Mouse (Mus musculus) thymus, adult 18-20 months (tissue): Measurements from ENCODE around the gene Serp2.

Experiments
- DNase-seq, 2 experiments: peaks; one replicate each; pipeline ENCODE4 v3.0.0; 2022; ENCODE audit warnings: mixed read lengths in 2 of 2

Serp2 gene

DNA sequence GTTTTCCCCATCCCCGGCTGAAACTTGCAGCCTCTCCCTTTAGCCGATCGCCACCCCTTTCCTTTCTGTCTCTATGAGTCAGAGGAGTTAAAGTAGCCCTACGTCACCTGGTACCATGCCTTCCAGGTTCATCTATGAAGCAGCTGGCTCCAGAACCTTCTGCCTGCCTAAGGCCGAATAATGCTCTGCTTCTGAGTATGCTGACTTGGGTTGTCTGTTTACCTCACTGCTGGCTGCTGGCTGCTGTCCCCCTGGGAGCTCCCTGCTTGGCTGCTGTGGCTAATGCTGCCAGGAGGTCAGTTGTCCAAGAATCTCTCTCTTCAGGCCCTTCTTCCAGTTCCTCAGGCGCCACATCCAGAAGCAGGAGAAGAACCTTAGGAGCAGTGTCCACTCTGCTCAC lies 30.2 kb downstream of the Serp2 start:
- DNase-seq: no peak

GRCm38 (mm10) chr14:76523344-76523743 lies 33.3 kb downstream of the Serp2 start:
- no peak for DNase-seq

GRCm38 (mm10) chr14:76521308-76521707 lies 35.4 kb downstream of the Serp2 start:
- no peak for DNase-seq

- DNase-seq: no peak
Observed at GRCm38 (mm10) chr14:76520606-76521005, 36.1 kb downstream of the Serp2 start.

DNA sequence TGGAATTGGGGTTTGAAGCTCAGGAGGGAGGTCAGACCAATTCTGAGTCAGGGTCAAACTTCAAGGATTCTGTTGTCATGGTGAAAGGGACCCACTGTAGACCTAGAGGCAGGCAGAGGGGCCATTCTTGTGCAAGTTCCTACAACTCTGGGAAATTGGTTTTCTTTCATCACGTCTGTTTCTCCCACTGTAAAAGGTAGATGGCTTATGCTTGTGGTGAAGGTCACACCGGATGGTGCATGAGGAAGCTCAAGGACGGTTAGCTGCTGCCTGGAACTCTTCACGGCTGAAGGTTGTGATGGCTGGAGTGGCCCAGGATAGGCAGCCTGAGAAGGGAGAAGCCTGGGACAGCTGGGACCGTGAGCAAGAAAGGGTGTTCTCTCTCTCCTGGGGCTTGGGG lies 38.5 kb downstream of the Serp2 start:
- no peak for DNase-seq

DNA sequence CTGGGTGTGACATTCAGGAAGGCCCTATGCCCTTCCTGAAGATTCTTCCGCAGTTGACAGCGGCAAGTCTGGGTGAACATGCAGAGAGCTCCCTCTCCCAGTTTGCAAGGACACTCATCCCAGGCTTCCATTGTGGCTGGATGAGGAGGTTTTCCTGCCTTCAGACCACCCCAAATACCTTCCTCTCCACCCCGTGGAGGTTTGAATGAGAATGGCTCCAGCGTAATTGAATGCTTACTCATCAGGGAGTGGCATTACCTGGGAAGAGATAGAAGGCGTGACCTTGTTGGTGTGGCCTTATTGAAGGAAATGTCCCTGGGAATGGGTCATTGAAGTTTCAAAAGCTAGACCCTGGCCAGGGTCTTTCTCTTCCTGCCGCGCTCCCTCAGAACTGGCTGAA lies 41.1 kb downstream of the Serp2 start:
- no peak for DNase-seq

- no peak for DNase-seq
Observed at GRCm38 (mm10) chr14:76514050-76514585, 42.6 kb downstream of the Serp2 start.

DNA sequence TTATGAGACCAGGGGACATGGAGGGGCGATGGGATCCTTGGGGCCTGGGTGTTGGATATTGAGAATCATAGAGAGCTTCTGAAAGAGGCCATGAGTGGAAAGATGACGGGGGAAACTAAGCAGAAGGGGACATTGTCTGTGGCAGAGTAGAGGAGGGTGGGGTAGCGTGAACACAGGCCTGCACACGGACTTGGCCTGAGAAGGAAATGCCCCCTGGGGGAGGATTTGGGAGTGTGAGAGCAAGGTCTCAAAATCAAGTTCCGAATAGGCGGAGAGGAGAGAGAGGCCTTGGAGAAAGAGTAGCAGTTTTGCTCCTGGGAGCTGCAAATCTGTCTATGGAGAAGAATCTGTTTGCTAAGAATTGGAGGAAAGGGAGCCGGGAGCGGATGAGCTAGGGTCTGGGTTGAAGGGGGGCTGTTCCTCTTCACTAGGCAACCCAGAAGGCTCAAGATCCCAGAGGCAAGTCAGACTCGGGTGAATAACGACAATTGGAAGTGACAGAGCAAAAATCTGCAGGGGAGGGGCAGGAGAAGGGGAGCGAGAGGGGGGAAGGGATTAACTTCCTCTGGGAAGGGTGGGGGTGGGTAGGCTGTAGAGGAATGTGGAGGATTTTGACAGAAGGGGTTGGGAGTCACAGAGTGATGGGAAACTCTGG lies 43.2 kb downstream of the Serp2 start:
- no peak for DNase-seq

GRCm38 (mm10) chr14:76511971-76512370 lies 44.7 kb downstream of the Serp2 start:
- DNase-seq: no peak

- no peak for DNase-seq
Observed at GRCm38 (mm10) chr14:76508701-76509100, 48.0 kb downstream of the Serp2 start.

GRCm38 (mm10) chr14:76507804-76508500 lies 48.7 kb downstream of the Serp2 start:
- no peak for DNase-seq

GRCm38 (mm10) chr14:76507357-76507756 lies 49.3 kb downstream of the Serp2 start:
- DNase-seq: no peak

- DNase-seq: no peak
Observed at GRCm38 (mm10) chr14:76506425-76507205, 50.1 kb downstream of the Serp2 start.

DNA sequence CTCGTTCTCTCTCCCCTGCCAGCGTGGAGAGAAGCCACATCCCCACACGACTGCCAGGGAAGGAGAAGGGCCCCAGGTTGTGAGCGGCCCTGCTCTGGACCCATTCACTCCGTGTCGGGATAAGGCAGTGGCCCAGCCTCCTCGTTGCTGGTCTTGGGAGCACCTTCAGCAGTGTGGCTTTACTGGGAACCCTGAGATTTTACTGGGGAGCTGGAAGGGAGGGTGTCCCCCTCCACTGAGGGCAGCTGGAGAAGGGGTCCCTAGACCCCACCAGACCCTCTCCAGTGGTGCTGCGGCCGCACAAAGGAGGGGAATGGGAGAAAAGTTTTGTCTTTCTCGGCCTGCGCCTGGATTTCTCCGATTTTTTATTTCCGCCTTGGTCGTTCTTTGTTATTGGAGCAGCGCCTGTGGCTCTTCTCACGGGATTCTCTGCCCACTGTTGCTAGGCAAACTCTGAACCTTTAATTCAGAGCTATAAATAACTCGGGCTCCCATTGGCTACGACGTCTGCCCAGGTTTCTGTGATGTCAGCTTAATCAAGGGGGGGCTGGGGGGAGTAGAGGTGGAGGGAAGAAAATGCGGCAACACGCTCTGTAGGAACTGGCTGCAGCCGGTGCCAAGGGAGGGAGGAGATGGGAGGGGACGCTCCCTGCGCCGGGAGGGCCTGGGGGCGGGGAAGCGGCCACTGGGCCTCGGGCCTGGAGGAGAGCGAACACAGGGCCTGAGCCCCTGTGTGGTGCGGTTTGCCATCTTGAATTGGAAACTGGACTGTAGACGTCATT lies 51.1 kb downstream of the Serp2 start:
- DNase-seq: peak; percentile 40

GRCm38 (mm10) chr14:76505101-76505438 lies 51.6 kb downstream of the Serp2 start:
- DNase-seq: no peak

- peak; percentile 79 to 82 for DNase-seq
Observed at GRCm38 (mm10) chr14:76504121-76504737, 52.5 kb downstream of the Serp2 start.

- no peak for DNase-seq
Observed at GRCm38 (mm10) chr14:76503231-76503851, 53.3 kb downstream of the Serp2 start.

- DNase-seq: no peak
Observed at GRCm38 (mm10) chr14:76500036-76500435, 56.7 kb downstream of the Serp2 start.

DNA sequence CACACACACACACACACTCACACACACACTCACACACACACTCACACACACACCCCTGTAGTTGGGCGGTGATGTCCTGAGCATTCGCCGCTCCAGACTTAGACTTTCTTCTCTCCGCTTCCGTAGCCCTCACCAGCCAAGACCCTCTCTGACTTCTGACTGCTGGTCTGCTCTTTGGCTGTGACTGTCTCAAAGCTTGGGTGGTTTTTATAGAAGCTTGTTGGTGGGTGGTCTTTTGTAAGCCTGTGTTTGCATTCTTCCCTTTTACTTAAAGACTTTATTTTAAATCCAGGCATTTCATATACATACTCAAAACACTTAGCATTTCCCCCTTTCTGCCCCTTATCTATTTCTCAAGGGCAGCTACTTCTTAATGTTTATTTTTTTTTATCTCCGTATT lies 57.2 kb downstream of the Serp2 start:
- DNase-seq: no peak

DNA sequence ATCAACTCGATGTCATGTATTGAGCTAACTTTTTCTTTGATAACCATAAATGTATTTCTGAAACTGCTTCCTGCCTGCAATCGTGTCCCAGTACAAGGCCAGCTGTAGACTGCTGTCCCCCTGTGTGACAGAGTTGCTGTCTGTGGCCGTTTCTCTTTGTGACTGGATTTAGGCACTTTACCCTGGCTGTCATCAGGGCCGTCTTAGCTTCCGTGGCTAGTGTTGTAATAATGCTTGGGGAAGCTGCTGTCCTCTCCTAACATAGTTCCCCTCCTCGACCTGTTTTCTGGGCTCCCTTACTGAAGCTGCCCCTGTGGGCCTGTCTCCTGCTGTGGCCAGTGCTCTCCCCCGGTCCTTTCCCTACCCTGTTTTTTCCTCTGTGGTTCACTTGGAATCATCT lies 58.5 kb downstream of the Serp2 start:
- DNase-seq: no peak

GRCm38 (mm10) chr14:76497187-76497586 lies 59.5 kb downstream of the Serp2 start:
- DNase-seq: no peak

DNA sequence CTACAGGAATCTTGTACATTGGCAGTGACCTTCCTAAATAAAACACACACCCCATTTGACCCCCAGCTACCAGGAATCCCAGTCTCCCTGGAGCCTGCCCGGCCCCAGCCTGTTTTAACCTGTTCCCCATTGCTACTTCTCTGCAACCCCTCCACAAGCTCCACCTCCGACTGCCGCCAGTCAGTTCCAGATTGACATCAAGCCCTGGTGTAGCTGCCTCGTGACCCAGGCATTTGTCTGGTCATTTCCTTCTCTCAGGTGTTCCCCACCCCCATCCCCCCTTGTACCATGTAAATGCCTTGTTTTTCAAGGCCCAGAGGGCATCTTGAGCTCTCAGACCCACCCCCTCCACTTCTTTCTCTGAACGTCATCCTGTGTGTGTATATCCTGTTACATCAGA lies 61.7 kb downstream of the Serp2 start:
- no peak for DNase-seq
